Mouse (Mus musculus) mature B cell (primary cell): ENCODE results near the gene Naif1.

Experiments
- in situ Hi-C: fragments of 300-500 bp; cut with MboI; formaldehyde crosslinking; loops from 2 replicates; pipeline ENCODE4 v1.14.3; 2019

Naif1 gene

DNA sequence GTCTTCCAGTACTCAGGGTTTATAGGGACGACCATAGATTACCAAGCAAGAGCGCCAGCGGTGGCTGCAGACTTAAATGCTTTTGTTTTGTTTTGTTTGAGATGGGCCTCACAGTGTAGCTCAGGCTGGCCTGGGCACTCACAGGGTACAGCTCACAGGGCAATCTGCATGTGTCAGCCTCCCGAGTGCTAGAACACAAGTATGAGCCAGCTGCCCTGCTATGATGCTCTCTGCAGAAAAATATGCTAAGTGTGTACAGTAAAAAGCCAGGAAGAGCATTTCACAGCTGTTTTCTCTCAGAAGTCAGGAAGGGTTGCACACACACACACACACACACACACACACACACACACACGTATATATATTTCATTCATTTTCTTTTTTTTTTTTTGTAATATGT lies 50.2 kb downstream of the Naif1 start:
- in situ Hi-C loops = no loop called here

DNA sequence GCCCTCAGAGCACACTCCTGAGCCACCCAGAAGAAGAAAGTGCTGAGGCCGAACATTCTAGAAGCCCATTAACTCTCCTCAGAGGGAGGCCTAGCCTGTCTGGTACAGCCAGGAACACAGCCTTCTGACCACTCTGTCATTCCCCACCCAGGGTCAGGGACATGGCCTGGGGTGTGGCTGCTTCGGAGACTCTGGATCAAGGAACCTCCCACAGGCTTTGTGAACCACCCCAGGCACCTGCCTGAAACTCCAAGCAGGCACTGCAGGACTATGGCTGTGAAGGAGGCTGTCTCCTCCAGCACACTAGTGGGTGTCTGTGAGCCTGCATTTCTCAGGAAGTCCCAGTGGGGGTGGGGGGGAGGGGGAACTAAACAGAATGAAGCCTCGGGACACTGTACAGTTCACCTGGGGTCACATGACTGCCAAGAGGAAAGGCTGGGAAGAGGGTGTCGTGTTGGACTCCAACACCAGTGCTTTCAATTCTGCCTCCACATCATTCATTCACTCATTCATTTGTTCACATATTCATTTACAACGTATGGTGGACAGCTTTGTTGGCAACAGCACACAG lies 51.6 kb downstream of the Naif1 start:
- in situ Hi-C loops = no loop called here

DNA sequence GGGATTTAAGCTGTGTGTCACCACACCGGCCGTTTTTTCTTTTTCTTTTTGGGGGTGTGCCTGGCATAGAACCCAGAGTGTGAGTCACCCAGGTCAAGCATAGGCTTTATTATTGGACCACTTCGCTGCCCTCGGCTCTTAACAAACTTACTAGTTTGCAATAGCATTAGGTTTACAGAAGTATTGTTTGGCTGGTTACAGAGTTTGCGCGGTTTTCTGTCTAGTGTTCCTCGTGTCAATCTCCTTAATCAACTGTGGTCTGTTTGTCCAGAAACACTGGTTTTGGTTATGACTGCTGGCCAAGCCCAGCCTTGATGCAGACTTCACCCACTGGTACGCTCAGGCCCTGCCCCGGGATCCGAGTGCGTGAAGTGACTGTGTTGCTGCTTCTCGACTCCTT lies 52.6 kb downstream of the Naif1 start:
- in situ Hi-C loops = no loop called here

DNA sequence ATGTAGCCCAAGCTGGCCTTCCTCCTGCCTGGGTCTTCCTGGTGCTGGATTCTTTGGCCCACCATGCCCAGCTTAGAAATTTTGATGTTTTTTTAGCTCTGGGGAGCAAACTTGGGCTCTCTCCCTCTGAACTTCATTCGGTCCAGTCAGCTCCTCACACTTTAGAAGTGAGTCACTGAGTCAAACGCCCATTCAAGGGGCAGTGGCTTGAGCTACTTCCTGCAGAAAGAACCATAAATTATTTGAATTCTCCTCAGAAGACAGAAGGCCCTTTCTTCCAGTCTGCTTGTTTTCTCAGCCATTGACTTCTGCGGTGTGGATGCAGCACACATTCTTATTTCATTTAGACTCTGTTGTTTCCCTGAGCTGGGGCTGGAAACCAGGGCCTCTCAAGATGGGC lies 53.3 kb downstream of the Naif1 start:
- in situ Hi-C loops = no loop called here

DNA sequence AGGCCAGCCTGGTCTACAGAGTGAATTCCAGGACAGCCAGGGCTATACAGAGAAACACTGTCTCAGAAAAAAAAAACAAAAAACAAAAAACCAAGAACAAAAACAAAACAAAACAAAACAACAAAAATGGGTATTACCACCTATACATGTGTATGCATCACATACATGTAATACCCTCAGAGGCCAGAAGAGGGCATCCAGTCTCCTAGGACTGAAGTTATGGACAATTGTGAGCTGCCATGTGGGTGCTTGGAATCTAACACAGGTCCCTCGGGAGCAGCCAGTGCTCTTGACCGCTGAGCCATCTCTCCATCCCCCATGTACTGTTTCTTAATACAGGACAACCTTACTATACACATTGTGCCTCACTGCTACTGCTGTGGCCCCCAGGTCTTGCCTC lies 55.3 kb downstream of the Naif1 start:
- in situ Hi-C loops = no loop called here
